Mouse (Mus musculus): ENCODE results near the gene Gm10197. TPM values are rescaled to one million over a fixed set of nuclear protein-coding genes. Genes with fewer than 3 reads are reported as not detected.
A peak's percentile ranks its signal among the peaks of the same experiment; 100 is the strongest.

Gene Gm10197
- not detected in 2 replicates for polyA plus RNA-seq (2012; ENCODE audit: insufficient read depth, low replicate concordance)

GRCm38 (mm10) chr19:53371666-53372065 is at the start of gene Gm10197:
Gene Gm10197 (minus strand): TSS chr19:53371766.
- Histone ChIP-seq H3K4me1 (peaks cover 10% of the 10 kb centered on the region), H3K27me3 (replicated peaks) (no peaks in the 10 kb centered on the region), H3K9me3 (no peaks in the 10 kb centered on the region), H3K36me3 (replicated peaks; ENCODE audit: low read length) (peaks cover 84% of the 10 kb centered on the region), H3K4me3 (replicated peaks) (no peak within 1 kb of the TSS)
- TF ChIP-seq FLI1 (IDR thresholded peaks at IDR 0.05; ENCODE audit: low read length) = no peak
- TF ChIP-seq GATA1 (IDR thresholded peaks at IDR 0.05; ENCODE audit: borderline replicate concordance, low read length) = no peak

- Histone ChIP-seq H3K9me3 (no peaks in the 10 kb centered on the region), H3K4me1 (peaks cover 47% of the 10 kb centered on the region), H3K27me3 (replicated peaks) (peaks cover 67% of the 10 kb centered on the region), H3K36me3 (replicated peaks; ENCODE audit: low read length) (no peaks in the 10 kb centered on the region), H3K4me3 (replicated peaks) (peak overlapping the region; percentile 90)
- no peak for TF ChIP-seq GATA1 (IDR thresholded peaks at IDR 0.05; ENCODE audit: borderline replicate concordance, low read length)
- no peak for TF ChIP-seq FLI1 (IDR thresholded peaks at IDR 0.05; ENCODE audit: low read length)
These were observed 49.5 kb upstream of the Gm10197 start for GRCm38 (mm10) chr19:53420924-53421582.

- H3K27me3 ChIP-seq (replicated peaks) = peaks cover 58% of the 10 kb centered on the region
- H3K9me3 ChIP-seq = no peaks in the 10 kb centered on the region
- no peak for TF ChIP-seq GATA1 (IDR thresholded peaks at IDR 0.05; ENCODE audit: borderline replicate concordance, low read length)
- TF ChIP-seq FLI1 (IDR thresholded peaks at IDR 0.05; ENCODE audit: low read length) = no peak
These were observed 48.3 kb upstream of the Gm10197 start for GRCm38 (mm10) chr19:53419834-53420233.

GRCm38 (mm10) chr19:53415198-53415597 is 43.6 kb upstream of the Gm10197 start:
- H3K4me3 ChIP-seq (replicated peaks) = no peak overlapping the region
- TF ChIP-seq FLI1 (IDR thresholded peaks at IDR 0.05; ENCODE audit: low read length) (no peak), GATA1 (IDR thresholded peaks at IDR 0.05; ENCODE audit: borderline replicate concordance, low read length) (no peak)
- H3K27me3 ChIP-seq (replicated peaks) = peaks cover 36% of the 10 kb centered on the region
- H3K4me1 ChIP-seq = peaks cover 7% of the 10 kb centered on the region; the same call in 1 of the 2 replicates
- no peaks in the 10 kb centered on the region for H3K36me3 ChIP-seq (replicated peaks; ENCODE audit: low read length)
- no peaks in the 10 kb centered on the region for H3K9me3 ChIP-seq

More at GRCm38 (mm10) chr19:53419834-53420233, 48.3 kb upstream of the Gm10197 start:
- H3K4me1 ChIP-seq = peaks cover 43% of the 10 kb centered on the region
- H3K36me3 ChIP-seq (replicated peaks; ENCODE audit: low read length) = no peaks in the 10 kb centered on the region
- H3K4me3 ChIP-seq (replicated peaks) = no peak overlapping the region

- TF ChIP-seq GATA1 (IDR thresholded peaks at IDR 0.05; ENCODE audit: borderline replicate concordance, low read length) (no peak), FLI1 (IDR thresholded peaks at IDR 0.05; ENCODE audit: low read length) (no peak)
- H3K4me1 ChIP-seq = peaks cover 7% of the 10 kb centered on the region; the same call in 1 of the 2 replicates
- no peak overlapping the region for H3K4me3 ChIP-seq (replicated peaks)
These were observed 43.1 kb upstream of the Gm10197 start for GRCm38 (mm10) chr19:53414650-53415049.

GRCm38 (mm10) chr19:53413617-53414380 is 42.2 kb upstream of the Gm10197 start:
- Histone ChIP-seq H3K4me1 (peaks cover 7% of the 10 kb centered on the region; the same call in 1 of the 2 replicates), H3K4me3 (replicated peaks) (no peak overlapping the region), H3K36me3 (replicated peaks; ENCODE audit: low read length) (no peaks in the 10 kb centered on the region), H3K27me3 (replicated peaks) (peaks cover 31% of the 10 kb centered on the region), H3K9me3 (no peaks in the 10 kb centered on the region)
- no peak for TF ChIP-seq GATA1 (IDR thresholded peaks at IDR 0.05; ENCODE audit: borderline replicate concordance, low read length)
- TF ChIP-seq FLI1 (IDR thresholded peaks at IDR 0.05; ENCODE audit: low read length) = no peak

More at GRCm38 (mm10) chr19:53414650-53415049, 43.1 kb upstream of the Gm10197 start:
- Histone ChIP-seq H3K9me3 (no peaks in the 10 kb centered on the region), H3K36me3 (replicated peaks; ENCODE audit: low read length) (no peaks in the 10 kb centered on the region), H3K27me3 (replicated peaks) (peaks cover 36% of the 10 kb centered on the region)

- no peaks in the 10 kb centered on the region for H3K9me3 ChIP-seq
- H3K36me3 ChIP-seq (replicated peaks; ENCODE audit: low read length) = no peaks in the 10 kb centered on the region
- peaks cover 4% of the 10 kb centered on the region; the same call in 1 of the 2 replicates for H3K4me1 ChIP-seq
- H3K27me3 ChIP-seq (replicated peaks) = peaks cover 19% of the 10 kb centered on the region
- no peak overlapping the region for H3K4me3 ChIP-seq (replicated peaks)
- TF ChIP-seq GATA1 (IDR thresholded peaks at IDR 0.05; ENCODE audit: borderline replicate concordance, low read length) (no peak), FLI1 (IDR thresholded peaks at IDR 0.05; ENCODE audit: low read length) (no peak)
These were observed 40.7 kb upstream of the Gm10197 start for GRCm38 (mm10) chr19:53412149-53412848.

- TF ChIP-seq FLI1 (IDR thresholded peaks at IDR 0.05; ENCODE audit: low read length) = no peak
- no peak for TF ChIP-seq GATA1 (IDR thresholded peaks at IDR 0.05; ENCODE audit: borderline replicate concordance, low read length)
- peaks cover 9% of the 10 kb centered on the region for H3K27me3 ChIP-seq (replicated peaks)
- H3K36me3 ChIP-seq (replicated peaks; ENCODE audit: low read length) = no peaks in the 10 kb centered on the region
- peaks cover 7% of the 10 kb centered on the region; the same call in 1 of the 2 replicates for H3K4me1 ChIP-seq
- H3K9me3 ChIP-seq = no peaks in the 10 kb centered on the region
- H3K4me3 ChIP-seq (replicated peaks) = no peak overlapping the region
These were observed 38.2 kb upstream of the Gm10197 start for GRCm38 (mm10) chr19:53409663-53410307.

- H3K27me3 ChIP-seq (replicated peaks) = peaks cover 9% of the 10 kb centered on the region
- H3K9me3 ChIP-seq = no peaks in the 10 kb centered on the region
- peaks cover 3% of the 10 kb centered on the region; the same call in 1 of the 2 replicates for H3K4me1 ChIP-seq
- no peak overlapping the region for H3K4me3 ChIP-seq (replicated peaks)
- TF ChIP-seq GATA1 (IDR thresholded peaks at IDR 0.05; ENCODE audit: borderline replicate concordance, low read length) = no peak
- TF ChIP-seq FLI1 (IDR thresholded peaks at IDR 0.05; ENCODE audit: low read length) = no peak
- H3K36me3 ChIP-seq (replicated peaks; ENCODE audit: low read length) = no peaks in the 10 kb centered on the region
These were observed 36.8 kb upstream of the Gm10197 start for GRCm38 (mm10) chr19:53408398-53408797.
